Mouse (Mus musculus): ENCODE data around the gene Obscn.

DNA sequence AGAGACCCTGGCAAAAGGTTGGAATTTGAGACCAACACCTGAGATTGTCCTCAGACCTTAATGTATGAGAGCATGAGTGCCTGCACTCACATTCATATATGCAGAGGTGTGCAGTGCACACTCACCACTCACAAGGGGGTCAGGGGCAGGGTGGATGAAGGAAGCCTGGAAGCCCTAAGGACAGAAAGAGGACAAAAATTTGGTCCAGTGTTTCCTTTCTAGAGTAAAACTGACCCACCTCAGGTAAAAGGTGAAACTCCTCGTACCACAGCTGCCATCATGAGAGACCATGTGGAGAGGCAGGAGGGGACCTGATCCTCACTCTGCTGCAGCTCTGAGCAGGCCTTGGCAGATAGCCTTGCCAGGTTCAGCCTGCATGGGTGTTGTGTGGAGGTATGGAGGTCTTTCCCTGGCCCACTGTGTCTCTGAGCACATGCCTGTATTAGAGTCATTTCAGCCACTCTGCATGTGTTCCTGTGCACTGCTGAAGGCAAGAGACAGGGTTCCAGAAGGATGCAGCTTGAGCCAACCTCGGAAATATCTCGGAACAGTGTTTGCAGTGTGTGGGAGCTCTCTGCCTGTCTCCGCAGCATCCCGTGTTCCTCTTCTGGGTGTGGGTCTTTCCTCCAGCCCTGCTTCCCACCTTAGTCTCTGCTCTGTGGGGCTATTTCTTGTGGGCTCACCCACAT is 178.8 kb downstream of the Obscn start:
- TF ChIP-seq CTCF (IDR thresholded peaks at IDR 0.05; ENCODE audit: low read depth): no peak
- no peak for TF ChIP-seq EP300 (optimal IDR thresholded peaks at IDR 0.05)
